Mouse (Mus musculus) ovary, adult 18-20 months (tissue): ENCODE data around the gene Cacna2d1.

ENCODE experiments used
- DNase-seq: peaks from one replicate; pipeline ENCODE4 v3.0.0; 2022; ENCODE audit warnings: low spot score, mixed read lengths

The Cacna2d1 gene

DNA sequence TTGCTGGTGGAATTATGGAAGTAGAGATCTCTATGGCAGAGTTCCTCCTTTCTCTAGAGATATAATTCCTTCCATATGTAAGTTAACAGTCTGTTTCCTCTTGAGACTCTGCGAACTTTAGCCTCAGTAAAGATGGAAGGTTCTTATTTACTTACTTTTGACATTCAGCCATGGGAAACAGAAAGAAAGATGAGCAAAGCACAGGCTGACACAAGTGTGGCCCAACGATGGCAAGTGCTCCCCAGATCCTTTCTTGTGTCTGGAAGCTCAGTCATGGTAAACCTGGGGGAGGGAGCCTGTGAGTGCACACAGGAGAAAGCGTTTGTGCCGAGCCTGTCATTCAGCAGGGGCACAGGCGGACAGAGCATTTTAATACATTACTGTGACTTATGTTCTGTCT lies 48.9 kb downstream of the Cacna2d1 start:
- no peak for DNase-seq

DNA sequence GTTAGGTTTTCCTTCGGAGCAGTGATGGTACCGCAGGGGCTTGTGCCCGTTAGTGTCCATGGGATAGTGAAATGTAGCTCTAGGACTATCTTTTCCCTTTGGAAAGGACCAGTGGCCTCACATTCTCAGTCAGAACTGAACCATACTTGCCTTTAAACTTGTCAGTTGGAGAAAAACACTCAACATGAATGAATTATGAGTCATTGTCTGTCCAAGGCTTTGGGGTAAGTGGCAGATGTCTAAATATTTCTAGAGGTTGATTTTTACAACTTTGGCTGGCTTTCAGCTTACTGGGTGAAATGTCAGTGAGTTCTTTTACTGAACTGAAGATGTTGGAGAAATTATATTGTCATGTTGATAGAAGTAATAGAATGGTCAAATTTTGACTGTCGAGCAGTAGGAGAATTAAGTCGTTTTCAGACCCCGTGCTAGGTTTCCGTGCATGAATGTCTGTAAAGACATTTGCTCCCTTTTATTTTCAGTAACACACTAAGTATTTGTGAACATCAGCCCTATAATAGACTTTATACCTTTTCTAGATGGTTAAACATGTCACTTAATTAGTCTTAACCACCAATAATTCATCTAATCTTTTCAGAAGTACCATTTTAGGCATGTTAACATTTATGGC lies 50.9 kb downstream of the Cacna2d1 start:
- no peak for DNase-seq

- no peak for DNase-seq
Measured at GRCm38 (mm10) chr5:15985901-15986300, 51.4 kb downstream of the Cacna2d1 start.

DNA sequence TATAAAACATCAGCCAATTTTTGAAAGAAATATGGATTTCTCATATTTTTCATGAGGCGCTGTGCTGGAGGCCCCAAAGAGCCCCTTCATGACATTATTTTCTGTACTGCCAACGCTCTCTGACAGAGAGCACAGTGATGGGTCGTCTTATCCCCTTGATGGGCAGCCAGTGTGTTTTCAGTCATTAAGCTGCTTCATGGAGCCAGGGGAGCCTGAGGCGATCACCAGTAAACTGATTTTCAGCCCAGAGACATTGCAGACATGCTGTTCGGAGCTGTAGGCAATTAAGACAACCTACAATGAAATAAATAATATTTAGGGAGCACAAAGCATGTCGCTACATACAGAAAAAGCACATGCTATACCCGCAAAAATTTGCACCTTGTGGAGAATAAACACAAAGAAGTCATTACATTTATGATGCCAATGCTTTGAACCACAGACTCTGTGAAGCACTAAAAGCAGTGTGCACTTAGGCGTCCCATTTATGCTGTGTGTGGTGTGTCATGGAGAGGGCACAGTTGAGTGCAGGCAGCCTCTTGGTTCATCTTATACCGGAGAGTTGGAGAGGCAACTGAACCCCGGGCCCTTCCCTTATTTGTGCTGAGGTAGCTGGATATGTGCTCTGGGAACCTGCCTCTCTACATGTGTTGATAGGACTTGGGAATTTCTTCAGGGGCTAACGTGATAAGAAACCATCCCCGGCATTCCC lies 57.1 kb downstream of the Cacna2d1 start:
- DNase-seq, result no peak

- no peak for DNase-seq
Measured at GRCm38 (mm10) chr5:15993252-15993944, 58.9 kb downstream of the Cacna2d1 start.

DNA sequence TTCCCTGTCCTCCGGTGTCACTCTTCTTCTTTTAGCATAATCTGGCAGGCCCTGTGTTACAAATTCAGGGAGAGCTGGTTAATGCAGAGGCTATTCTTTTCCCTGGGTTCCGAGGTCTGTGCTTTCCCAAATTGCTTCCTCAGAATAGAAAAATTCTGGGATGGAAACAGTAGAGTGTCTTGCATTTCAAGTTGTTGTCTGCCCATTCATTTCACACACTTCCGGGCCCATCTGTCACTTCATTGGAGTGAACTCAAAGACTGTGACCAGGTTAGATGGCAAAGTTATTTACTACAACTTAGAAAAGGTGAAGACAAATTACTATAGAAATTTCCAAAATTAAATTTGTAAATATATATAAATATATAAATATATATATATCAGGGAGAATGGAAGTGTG lies 62.7 kb downstream of the Cacna2d1 start:
- DNase-seq, result no peak

GRCm38 (mm10) chr5:15997769-15998168 lies 63.3 kb downstream of the Cacna2d1 start:
- DNase-seq, result no peak

- DNase-seq, result no peak
Measured at GRCm38 (mm10) chr5:16000917-16001316, 66.4 kb downstream of the Cacna2d1 start.

- no peak for DNase-seq
Measured at GRCm38 (mm10) chr5:16002431-16003063, 68.1 kb downstream of the Cacna2d1 start.

- DNase-seq, result no peak
Measured at GRCm38 (mm10) chr5:16004305-16004704, 69.8 kb downstream of the Cacna2d1 start.

DNA sequence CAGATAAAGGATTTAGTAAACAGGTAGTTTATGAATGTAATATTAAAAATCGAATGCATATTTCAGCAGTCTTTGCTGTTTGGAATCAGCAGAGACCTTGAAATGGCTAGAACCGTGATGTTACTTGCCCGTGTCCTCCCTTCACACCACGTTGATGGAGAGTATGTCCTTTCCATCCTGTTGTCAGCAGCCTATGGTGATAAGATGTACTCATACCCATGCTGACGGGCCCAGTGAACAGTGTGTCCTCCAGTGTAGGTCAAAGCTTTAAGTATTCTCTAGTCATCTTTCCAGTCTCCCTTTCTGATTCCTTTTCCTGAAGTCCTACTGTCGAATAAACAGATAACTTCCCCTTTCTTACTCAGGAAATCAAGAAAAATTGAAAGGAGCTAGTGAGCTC lies 72.5 kb downstream of the Cacna2d1 start:
- no peak for DNase-seq

DNA sequence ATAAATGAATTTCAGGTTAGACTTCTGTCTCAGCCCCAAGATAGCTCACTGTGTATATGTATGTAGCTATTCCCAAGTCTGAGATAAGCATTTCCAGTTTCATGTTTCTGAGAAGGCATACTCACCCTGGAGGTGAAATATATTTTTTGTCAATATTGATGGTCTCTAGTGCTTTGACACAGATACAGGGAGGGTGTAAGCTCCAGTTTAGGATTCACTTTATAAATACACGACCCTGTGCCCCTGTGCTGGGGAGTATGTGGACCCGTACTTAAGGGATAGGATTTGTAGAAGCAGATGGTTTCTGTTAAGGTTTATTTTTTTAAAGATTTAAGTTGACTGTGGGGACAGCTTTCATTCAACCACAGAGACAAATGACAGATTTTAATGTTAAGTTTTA lies 79.2 kb downstream of the Cacna2d1 start:
- DNase-seq, result no peak

DNA sequence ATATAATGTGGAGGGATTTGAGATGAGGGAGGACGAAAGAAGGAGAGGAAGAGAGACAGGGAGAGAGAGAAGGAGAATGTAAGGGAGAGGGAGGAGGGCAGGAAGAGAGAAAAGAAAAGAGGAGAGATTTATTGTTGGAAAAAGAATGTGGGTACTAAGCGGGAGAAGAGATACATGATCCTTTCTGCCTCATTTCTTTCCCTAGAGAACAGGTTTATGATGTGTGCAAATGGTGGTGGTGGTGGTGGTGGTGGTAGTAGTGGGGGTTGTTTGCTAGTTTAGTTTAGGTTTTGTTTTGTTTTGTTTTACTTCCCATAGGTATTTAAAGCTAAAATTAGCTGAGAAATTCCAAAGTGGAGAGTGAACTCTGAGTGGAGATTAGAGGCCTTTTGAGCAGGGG lies 79.9 kb downstream of the Cacna2d1 start:
- no peak for DNase-seq

GRCm38 (mm10) chr5:16024626-16025417 lies 90.3 kb downstream of the Cacna2d1 start:
- DNase-seq, result no peak

DNA sequence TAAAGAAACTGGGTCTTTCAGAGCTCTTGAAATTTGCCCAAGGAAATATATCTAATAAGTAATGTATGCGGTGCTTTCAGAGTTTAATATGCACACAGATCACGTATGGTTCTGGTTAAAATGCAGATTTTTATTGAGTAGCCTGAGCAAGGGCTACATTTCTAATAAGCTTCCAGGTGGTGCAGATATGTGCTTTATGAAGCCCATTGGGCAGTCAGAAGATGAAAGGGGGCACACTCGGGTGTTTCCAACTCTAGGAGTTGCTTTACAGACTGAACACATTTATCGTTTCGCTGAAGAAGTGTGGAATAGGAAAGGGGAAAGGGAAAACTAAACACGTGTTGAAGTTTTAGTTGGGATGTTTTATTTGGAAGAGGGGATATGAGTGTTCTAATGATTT lies 94.4 kb downstream of the Cacna2d1 start:
- DNase-seq, result no peak

- DNase-seq, result no peak
Measured at GRCm38 (mm10) chr5:16029481-16029880, 95.0 kb downstream of the Cacna2d1 start.

DNA sequence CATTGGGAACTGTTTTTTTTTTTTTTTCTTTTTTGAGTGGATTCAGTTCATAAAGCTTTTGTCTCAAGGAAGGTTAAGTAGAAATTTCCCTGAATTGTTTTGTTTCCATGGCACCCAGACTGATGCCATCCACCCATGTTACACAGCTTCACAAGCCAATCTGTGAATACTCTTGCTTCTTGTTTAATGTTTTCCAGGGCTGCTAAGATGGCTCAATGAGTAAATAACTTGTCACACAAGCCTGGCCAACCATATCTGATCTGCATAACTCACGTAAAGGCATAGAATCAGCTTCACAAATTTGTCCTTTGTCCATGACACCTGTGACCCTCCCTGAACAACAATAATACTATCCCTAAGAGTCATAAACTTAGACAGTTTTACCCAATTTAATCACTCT lies 99.1 kb downstream of the Cacna2d1 start:
- DNase-seq, result no peak

DNA sequence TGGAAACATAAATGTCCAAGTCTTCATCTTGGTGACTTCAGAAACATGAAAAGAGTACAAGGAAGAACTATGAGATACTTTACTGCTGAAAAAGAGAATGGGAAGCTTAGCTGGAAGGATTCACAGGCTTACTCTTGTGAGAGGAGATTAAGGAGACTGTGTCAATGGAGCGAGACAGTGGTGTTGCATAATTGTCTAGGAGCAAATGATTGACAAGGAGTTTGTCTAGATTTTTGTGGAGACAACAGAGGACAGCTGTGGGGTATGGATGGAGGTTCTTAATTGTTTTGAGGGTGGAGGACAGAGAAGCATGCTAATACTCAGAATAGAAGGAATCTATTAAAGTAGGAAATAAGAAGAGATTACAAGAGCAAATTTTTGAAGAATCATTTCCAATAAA lies 100.8 kb downstream of the Cacna2d1 start:
- DNase-seq, result no peak

DNA sequence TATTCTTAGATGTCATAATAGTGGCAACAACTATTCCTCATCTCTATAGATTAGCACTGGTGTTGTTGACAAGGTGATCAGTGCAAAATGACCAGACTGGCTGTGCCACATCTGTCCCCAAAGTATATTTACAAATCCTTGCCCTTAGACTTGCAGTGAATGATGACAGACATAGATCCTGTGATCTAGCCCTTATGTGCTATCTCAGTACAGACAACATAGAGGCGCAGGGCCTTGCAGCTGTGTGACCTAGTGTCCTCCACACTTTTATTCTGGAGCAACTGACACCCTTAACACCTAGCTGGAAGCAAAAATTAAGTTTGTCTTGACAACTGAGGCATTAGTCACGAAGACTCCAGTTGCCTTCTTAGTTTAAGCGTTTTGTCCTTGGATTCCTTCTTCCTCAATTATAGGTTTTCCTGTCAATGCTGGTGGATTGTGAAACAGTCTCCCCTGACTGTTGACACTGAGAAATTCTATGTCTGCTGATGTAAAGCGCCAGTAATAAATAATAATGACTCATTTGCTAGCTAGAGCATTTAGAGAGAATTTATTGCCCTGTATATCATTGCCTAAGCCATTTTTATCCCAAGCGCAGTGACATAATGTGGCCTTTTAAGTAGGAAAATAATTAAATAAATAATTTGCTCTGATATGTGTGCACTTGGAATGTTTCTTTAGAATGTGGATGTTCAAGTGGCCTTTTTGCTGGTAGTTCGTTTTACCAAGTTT lies 110.8 kb downstream of the Cacna2d1 start:
- no peak for DNase-seq

DNA sequence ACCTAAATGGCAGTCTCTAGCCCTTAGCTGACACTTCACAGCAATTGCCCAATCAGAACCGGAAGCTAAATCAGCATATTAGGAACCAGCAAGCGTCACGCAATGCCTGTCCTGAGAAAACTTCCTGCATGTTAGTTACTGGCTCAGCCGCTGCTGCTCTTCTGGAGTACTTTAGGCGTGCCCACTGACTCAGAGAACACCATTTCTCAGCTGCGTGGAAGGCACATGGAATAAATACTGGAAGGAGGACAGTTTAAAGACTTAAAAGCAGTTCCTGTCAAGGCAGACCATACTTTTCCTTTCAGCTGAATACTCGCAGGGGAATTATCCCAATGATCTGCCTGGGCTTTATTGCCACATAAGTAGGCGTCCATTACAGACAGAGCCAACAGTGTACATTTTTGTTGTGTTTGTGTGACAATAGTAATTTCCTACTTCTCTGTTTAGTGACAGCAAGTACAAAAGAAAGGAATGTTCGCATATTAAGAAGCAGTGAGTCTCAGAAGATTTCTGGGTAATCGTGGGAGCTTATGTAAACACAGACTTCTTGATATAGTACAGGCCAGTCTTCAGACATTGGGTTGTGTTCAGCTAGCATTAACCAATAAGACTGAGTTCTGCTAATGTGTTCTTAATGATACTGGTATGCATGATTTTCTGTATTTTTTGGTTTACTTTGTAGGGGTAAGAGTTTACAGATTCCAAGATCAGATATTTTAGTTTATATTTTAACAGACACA lies 113.1 kb downstream of the Cacna2d1 start:
- DNase-seq, result no peak

- no peak for DNase-seq
Measured at GRCm38 (mm10) chr5:16056795-16057194, 122.3 kb downstream of the Cacna2d1 start.
